Mouse (Mus musculus) myocyte (in vitro differentiated cells): Measurements from ENCODE around the gene Olfr1395. TPM values are rescaled to one million over a fixed set of nuclear protein-coding genes. Genes with fewer than 3 reads are reported as not detected.
"Not testable (repeated sequence)": the region's sequence is repeated elsewhere in the genome, so short reads cannot be mapped to it uniquely, and the experiment has no call there.

Experiments
- H3K27me3 ChIP-seq: one replicate; pipeline ENCODE4 v1.6.1; 2011; ENCODE audit not compliant: control insufficient read depth, insufficient read depth, insufficient read length
- H3K36me3 ChIP-seq: one replicate; pipeline ENCODE4 v1.6.1; 2011; ENCODE audit not compliant: control insufficient read depth, insufficient read depth
- H3K4me2 ChIP-seq: one replicate; pipeline ENCODE4 v1.6.1; 2011; ENCODE audit warnings: low read depth, control low read depth
- H3K4me3 ChIP-seq: one replicate; pipeline ENCODE4 v1.5.1; 2011; ENCODE audit warnings: mild to moderate bottlenecking, control low read depth, moderate library complexity
- H3K79me2 ChIP-seq: one replicate; pipeline ENCODE4 v1.6.1; 2011; ENCODE audit not compliant: control insufficient read depth, insufficient read depth
- H3ac ChIP-seq: one replicate; pipeline ENCODE4 v1.6.1; 2011; ENCODE audit not compliant: control insufficient read depth, insufficient read length
- CEBPB ChIP-seq: IDR thresholded peaks from 2 replicates; pipeline ENCODE4 v1.6.1; 2011; ENCODE audit warnings: mild to moderate bottlenecking, moderate library complexity; ENCODE audit not compliant: poor library complexity, insufficient read depth, severe bottlenecking
- E2F4 ChIP-seq: IDR thresholded peaks from one replicate; pipeline ENCODE4 v1.6.1; 2011; ENCODE audit warnings: mild to moderate bottlenecking, control low read depth, moderate library complexity; ENCODE audit not compliant: insufficient read depth
- MAX ChIP-seq: IDR thresholded peaks from one replicate; pipeline ENCODE4 v1.6.1; 2011; ENCODE audit warnings: low read depth, mild to moderate bottlenecking, control low read depth
- MYOD1 ChIP-seq, 3 experiments: IDR thresholded peaks; one replicate each; pipeline ENCODE4 v1.6.1; 2011; ENCODE audit warnings: control low read depth in 2 of 3, low read depth in 2 of 3, mild to moderate bottlenecking in 2 of 3, moderate library complexity in 1 of 3; ENCODE audit not compliant: insufficient read length in 2 of 3, control insufficient read depth in 1 of 3
- MYOG ChIP-seq, 3 experiments: IDR thresholded peaks; one replicate each; pipeline ENCODE4 v1.6.1; 2011; ENCODE audit warnings: control low read depth in 2 of 3, low read depth in 2 of 3, mild to moderate bottlenecking in 2 of 3; ENCODE audit not compliant: insufficient read length in 2 of 3, control insufficient read depth in 1 of 3, insufficient read depth in 1 of 3
- POLR2A ChIP-seq: IDR thresholded peaks from one replicate; pipeline ENCODE4 v1.6.1; 2011; ENCODE audit warnings: low read depth, mild to moderate bottlenecking, control low read depth, moderate library complexity; ENCODE audit not compliant: insufficient read length
- POLR2AphosphoS2 ChIP-seq: IDR thresholded peaks from one replicate; pipeline ENCODE4 v1.6.1; 2011; ENCODE audit warnings: low read depth, control low read depth; ENCODE audit not compliant: insufficient read length
- REST ChIP-seq: IDR thresholded peaks from one replicate; pipeline ENCODE4 v1.6.1; 2011; ENCODE audit warnings: mild to moderate bottlenecking, control low read depth, moderate library complexity; ENCODE audit not compliant: insufficient read depth, insufficient read length
- SRF ChIP-seq: IDR thresholded peaks from one replicate; pipeline ENCODE4 v1.6.1; 2011; ENCODE audit warnings: low read depth; ENCODE audit not compliant: control insufficient read depth, insufficient read length
- TCF12 ChIP-seq: IDR thresholded peaks from one replicate; pipeline ENCODE4 v1.6.1; 2011; ENCODE audit warnings: mild to moderate bottlenecking, control low read depth; ENCODE audit not compliant: poor library complexity, insufficient read depth, severe bottlenecking
- TCF3 ChIP-seq: IDR thresholded peaks from one replicate; pipeline ENCODE4 v1.6.1; 2011; ENCODE audit warnings: low read depth, control low read depth; ENCODE audit not compliant: insufficient read length
- USF1 ChIP-seq: IDR thresholded peaks from one replicate; pipeline ENCODE4 v1.6.1; 2011; ENCODE audit warnings: low read depth, mild to moderate bottlenecking, control low read depth, moderate library complexity
- polyA plus RNA-seq: library from polyadenylated mRNA; unstranded; fragments of >200 nt; fragmentation: generic; extraction: Trizol; gene quantifications from one replicate; pipeline ENCODE4 v1.2.1, GENCODE M21; 2012; ENCODE audit warnings: missing spikeins

The Olfr1395 gene
- polyA plus RNA-seq, 1 experiment, result not detected

- Histone ChIP-seq H3K4me3 (no peak overlapping the region), H3K4me2 (no peak overlapping the region), H3K79me2 (no peaks in the 10 kb centered on the region), H3ac (no peak overlapping the region), H3K36me3 (no peaks in the 10 kb centered on the region), H3K27me3 (peaks cover 16% of the 10 kb centered on the region)
- TF ChIP-seq MYOD1 (IDR thresholded peaks at IDR 0.05; ENCODE audit: control insufficient read depth in 1 of 3, insufficient read length in 2 of 3, low read depth in 2 of 3) (no peak), CEBPB (no peak), SRF (no peak), USF1 (no peak), REST (no peak), MAX (no peak), POLR2A (no peak), TCF12 (no peak)
These were observed 44.4 kb downstream of the Olfr1395 start for GRCm38 (mm10) chr11:49186452-49186851.

DNA sequence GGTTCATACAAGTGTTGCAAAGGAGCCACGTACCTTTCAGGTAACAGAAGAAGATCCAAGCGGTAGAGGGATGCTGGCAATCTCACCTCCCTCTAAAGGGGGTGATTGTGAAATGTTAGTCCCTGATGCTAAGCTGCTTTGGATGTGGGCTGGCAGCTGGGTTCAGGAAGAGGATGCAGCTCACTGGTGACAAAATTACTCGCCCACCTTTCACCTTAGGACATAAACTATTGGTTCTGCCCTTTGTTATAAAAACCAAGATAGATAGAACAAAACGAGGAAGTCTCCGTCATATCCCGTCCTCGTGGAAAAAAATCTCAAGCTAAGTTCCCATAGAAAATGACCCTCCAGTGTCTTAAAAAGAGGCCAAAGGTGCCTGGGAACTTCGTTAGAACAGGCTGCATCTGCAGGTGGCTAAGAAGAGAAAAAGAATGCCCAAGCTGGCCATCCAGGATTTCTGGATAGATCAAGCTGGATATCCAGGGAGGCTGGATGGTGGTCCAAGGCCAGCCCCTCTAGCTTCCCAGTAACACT is 44.9 kb downstream of the Olfr1395 start, which contains the start of gene Btnl9:
TSS of gene Btnl9 (minus strand) at position 205 of the 534 bp plus-strand sequence.
- Histone ChIP-seq H3K4me2 (no peak within 1 kb of the TSS), H3K27me3 (peaks cover 15% of the 10 kb centered on the region), H3K36me3 (no peaks in the 10 kb centered on the region), H3ac (no peak within 1 kb of the TSS), H3K4me3 (no peak within 1 kb of the TSS), H3K79me2 (no peaks in the 10 kb centered on the region)
- no peak for TF ChIP-seq MYOD1 (IDR thresholded peaks at IDR 0.05; ENCODE audit: control insufficient read depth in 1 of 3, insufficient read length in 2 of 3, low read depth in 2 of 3)
- TF ChIP-seq CEBPB, result no peak
- TF ChIP-seq TCF12, result no peak
- no peak for TF ChIP-seq REST
- TF ChIP-seq MAX, result no peak
- TF ChIP-seq MYOG (IDR thresholded peaks at IDR 0.05; ENCODE audit: control insufficient read depth in 1 of 3, insufficient read depth in 1 of 3, insufficient read length in 2 of 3, low read depth in 2 of 3), result no peak
- no peak for TF ChIP-seq USF1
- no peak for TF ChIP-seq E2F4
- no peak for TF ChIP-seq SRF
- no peak for TF ChIP-seq TCF3
- no peak for TF ChIP-seq POLR2AphosphoS2
- no peak for TF ChIP-seq POLR2A

GRCm38 (mm10) chr11:49187701-49188100 is 45.6 kb downstream of the Olfr1395 start:
- Histone ChIP-seq H3K4me2 (no peak overlapping the region), H3ac (no peak overlapping the region), H3K79me2 (no peaks in the 10 kb centered on the region), H3K4me3 (no peak overlapping the region), H3K36me3 (no peaks in the 10 kb centered on the region), H3K27me3 (peaks cover 15% of the 10 kb centered on the region)
- no peak for TF ChIP-seq TCF12
- TF ChIP-seq MAX, result no peak
- no peak for TF ChIP-seq TCF3

DNA sequence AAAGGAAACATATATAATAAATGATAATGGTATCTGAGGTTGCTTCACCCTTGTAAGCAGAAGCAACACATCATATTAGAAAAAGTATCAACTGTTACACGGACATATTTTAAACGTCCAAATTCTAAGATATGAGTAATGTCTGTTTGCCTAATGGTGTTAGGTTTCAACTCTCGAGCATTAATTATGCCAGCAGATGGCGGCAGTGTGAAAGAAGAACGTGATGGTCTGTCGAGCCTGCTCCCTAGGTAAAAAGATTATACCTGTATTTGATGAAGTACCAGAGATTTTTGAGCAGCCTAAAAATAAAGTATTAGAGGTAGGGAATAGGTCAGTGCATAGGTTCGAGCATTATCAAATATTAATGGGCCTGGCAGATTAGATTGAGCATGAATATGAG is 47.7 kb downstream of the Olfr1395 start:
- no peak overlapping the region for H3K4me2 ChIP-seq
- H3ac ChIP-seq, result no peak overlapping the region
- H3K27me3 ChIP-seq, result peaks cover 15% of the 10 kb centered on the region
- no peaks in the 10 kb centered on the region for H3K79me2 ChIP-seq
- H3K4me3 ChIP-seq, result no peak overlapping the region
- H3K36me3 ChIP-seq, result no peaks in the 10 kb centered on the region
- TF ChIP-seq CEBPB (no peak), TCF12 (no peak), E2F4 (no peak), MYOG (IDR thresholded peaks at IDR 0.05; ENCODE audit: control insufficient read depth in 1 of 3, insufficient read depth in 1 of 3, insufficient read length in 2 of 3, low read depth in 2 of 3) (no peak), REST (no peak), SRF (no peak), TCF3 (no peak), MYOD1 (IDR thresholded peaks at IDR 0.05; ENCODE audit: control insufficient read depth in 1 of 3, insufficient read length in 2 of 3, low read depth in 2 of 3) (no peak), USF1 (no peak), POLR2AphosphoS2 (no peak), MAX (no peak), POLR2A (no peak)

GRCm38 (mm10) chr11:49191083-49191482 is 49.0 kb downstream of the Olfr1395 start:
- H3K36me3 ChIP-seq, result no peaks in the 10 kb centered on the region
- H3K79me2 ChIP-seq, result no peaks in the 10 kb centered on the region
- no peak overlapping the region for H3K4me3 ChIP-seq
- peaks cover 15% of the 10 kb centered on the region for H3K27me3 ChIP-seq
- H3ac ChIP-seq, result no peak overlapping the region
- TF ChIP-seq MYOD1 (IDR thresholded peaks at IDR 0.05; ENCODE audit: control insufficient read depth in 1 of 3, insufficient read length in 2 of 3, low read depth in 2 of 3) (no peak), TCF12 (no peak), USF1 (no peak), TCF3 (no peak), SRF (no peak), E2F4 (no peak), MYOG (IDR thresholded peaks at IDR 0.05; ENCODE audit: control insufficient read depth in 1 of 3, insufficient read depth in 1 of 3, insufficient read length in 2 of 3, low read depth in 2 of 3) (no peak), MAX (no peak), POLR2AphosphoS2 (no peak), CEBPB (no peak), POLR2A (no peak)
- no peak overlapping the region for H3K4me2 ChIP-seq

GRCm38 (mm10) chr11:49194771-49195170 is 52.7 kb downstream of the Olfr1395 start:
- H3K36me3 ChIP-seq, H3K27me3 ChIP-seq, H3K4me2 ChIP-seq, H3ac ChIP-seq, H3K79me2 ChIP-seq, H3K4me3 ChIP-seq: not testable (repeated sequence)
